Mouse (Mus musculus) neural tube, embryonic 12.5 days (tissue): ENCODE data around the gene Stpg3. TPM values are rescaled to one million over a fixed set of nuclear protein-coding genes. Genes with fewer than 3 reads are reported as not detected.

Source experiments
- ATAC-seq: fragments of 200-750 bp; cut with Nextera tagmentation; 2 replicates; pipeline ENCODE4 v1.8.0; 2017; ENCODE audit warnings: low read depth, mild to moderate bottlenecking, moderate TSS enrichment, moderate library complexity; ENCODE audit not compliant: low FRiP score
- H3K27ac ChIP-seq: fragments of 300-500 bp; sonication (generic); 2 replicates; pipeline ENCODE4 v1.5.1; 2016
- H3K27me3 ChIP-seq: fragments of 300-500 bp; sonication (generic); replicated peaks from 2 replicates; pipeline ENCODE4 v1.6.1; 2016; ENCODE audit warnings: mild to moderate bottlenecking
- H3K36me3 ChIP-seq: fragments of 300-500 bp; sonication (generic); 2 replicates; pipeline ENCODE4 v1.6.1; 2016; ENCODE audit warnings: mild to moderate bottlenecking
- H3K4me1 ChIP-seq: fragments of 300-500 bp; sonication (generic); 2 replicates; pipeline ENCODE4 v1.6.1; 2016
- H3K4me2 ChIP-seq: fragments of 300-500 bp; sonication (generic); replicated peaks from 2 replicates; pipeline ENCODE4 v1.6.1; 2016; ENCODE audit warnings: mild to moderate bottlenecking
- H3K4me3 ChIP-seq: fragments of 300-500 bp; sonication (generic); 2 replicates; pipeline ENCODE4 v1.5.1; 2016
- H3K9ac ChIP-seq: fragments of 300-500 bp; sonication (generic); 2 replicates; pipeline ENCODE4 v1.6.1; 2016; ENCODE audit warnings: mild to moderate bottlenecking
- H3K9me3 ChIP-seq: fragments of 300-500 bp; sonication (generic); 2 replicates; pipeline ENCODE4 v1.6.1; 2016; ENCODE audit warnings: mild to moderate bottlenecking
- WGBS: fragments of 180-500 bp; shearing (Covaris S2); methylation state at CpG from one replicate; pipeline ENCODE4 v1.1.7; 2016; 5-methylcytosine and 5-hydroxymethylcytosine counted together
- polyA plus RNA-seq: library from polyadenylated mRNA; unstranded; fragments of >200 nt; fragmentation: Nextera tagmentation; extraction: Ambion mirVana; gene quantifications from 2 replicates; pipeline ENCODE4 v1.2.1, GENCODE M21; 2016

Gene Stpg3
- polyA plus RNA-seq, 1 experiment from 2014 or later = not detected

DNA sequence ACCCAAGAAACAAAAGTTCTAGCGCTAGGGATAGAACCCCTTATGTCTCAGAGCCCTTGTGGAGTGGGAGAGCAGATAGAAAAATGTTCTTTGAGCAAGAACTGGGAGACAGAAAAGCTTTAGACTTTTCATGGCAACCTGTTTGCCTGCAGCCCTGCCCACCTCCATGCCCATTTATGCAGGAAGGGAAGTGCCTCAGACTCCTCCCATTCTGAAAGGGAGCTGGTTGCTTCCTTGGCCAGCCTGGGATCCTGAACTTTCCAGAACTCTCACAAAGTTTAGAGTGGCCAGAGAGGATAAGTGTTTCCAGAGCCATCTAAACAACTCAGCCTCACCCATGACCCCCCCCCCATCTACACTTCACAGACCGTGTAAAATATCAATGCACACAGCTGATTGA lies 17.2 kb downstream of the Stpg3 start:
- ATAC-seq = no peak
- no peak overlapping the region for H3K9ac ChIP-seq
- H3K36me3 ChIP-seq = peaks cover 44% of the 10 kb centered on the region
- H3K27ac ChIP-seq = no peak overlapping the region
- H3K27me3 ChIP-seq = peaks cover 32% of the 10 kb centered on the region
- no peaks in the 10 kb centered on the region for H3K9me3 ChIP-seq
- H3K4me3 ChIP-seq = no peak overlapping the region
- no peak overlapping the region for H3K4me2 ChIP-seq
- H3K4me1 ChIP-seq = peaks cover 3% of the 10 kb centered on the region; the same call in 1 of the 2 replicates
- whole genome bisulfite sequencing = 22% methylated on average over 2 of the region's 2 CpGs

DNA sequence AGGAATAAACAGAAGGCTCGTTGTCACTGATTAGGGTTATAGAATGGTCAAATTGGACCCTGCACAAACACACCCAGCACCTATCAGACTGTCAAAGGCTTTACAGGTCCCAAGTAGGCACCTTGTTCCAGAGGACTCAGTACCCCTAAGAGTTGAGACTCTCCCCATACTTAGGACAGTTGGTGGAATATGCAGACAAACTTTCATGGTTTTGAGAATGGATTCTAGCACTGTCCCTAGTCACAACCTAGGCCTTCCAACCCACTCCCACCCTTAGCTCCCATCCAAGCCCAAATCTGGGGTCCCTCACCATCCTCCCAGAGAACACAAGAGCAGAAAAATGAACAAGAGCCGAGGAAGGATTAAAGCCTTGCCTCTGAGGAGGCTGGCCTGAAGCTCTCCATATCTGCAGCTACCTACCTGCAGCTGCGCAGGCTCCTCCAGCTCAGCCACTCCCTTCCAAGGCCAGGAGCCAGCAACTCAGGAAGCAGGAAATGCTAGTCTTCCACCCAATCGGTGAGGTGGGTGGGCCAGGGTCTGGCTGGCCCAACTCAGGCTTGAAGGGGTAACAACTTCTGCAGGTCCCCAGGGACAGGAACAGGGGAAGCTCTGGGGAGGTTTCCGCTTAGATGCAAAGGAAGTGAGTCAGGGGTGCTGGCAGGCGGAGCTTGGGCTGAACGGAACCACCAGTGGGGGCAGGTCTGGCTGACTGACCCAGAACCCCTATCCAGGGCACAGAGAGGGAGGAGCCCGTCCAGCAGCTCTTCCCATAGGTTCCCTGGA lies 18.1 kb downstream of the Stpg3 start, which contains the start of gene Tor4a:
Gene Tor4a, minus strand, starts transcription at position 715 of the 783 bp plus-strand sequence.
- Histone ChIP-seq H3K4me3 (no peak within 1 kb of the TSS), H3K9me3 (no peaks in the 10 kb centered on the region)
- WGBS = 14% methylated on average over 8 of the region's 8 CpGs

DNA sequence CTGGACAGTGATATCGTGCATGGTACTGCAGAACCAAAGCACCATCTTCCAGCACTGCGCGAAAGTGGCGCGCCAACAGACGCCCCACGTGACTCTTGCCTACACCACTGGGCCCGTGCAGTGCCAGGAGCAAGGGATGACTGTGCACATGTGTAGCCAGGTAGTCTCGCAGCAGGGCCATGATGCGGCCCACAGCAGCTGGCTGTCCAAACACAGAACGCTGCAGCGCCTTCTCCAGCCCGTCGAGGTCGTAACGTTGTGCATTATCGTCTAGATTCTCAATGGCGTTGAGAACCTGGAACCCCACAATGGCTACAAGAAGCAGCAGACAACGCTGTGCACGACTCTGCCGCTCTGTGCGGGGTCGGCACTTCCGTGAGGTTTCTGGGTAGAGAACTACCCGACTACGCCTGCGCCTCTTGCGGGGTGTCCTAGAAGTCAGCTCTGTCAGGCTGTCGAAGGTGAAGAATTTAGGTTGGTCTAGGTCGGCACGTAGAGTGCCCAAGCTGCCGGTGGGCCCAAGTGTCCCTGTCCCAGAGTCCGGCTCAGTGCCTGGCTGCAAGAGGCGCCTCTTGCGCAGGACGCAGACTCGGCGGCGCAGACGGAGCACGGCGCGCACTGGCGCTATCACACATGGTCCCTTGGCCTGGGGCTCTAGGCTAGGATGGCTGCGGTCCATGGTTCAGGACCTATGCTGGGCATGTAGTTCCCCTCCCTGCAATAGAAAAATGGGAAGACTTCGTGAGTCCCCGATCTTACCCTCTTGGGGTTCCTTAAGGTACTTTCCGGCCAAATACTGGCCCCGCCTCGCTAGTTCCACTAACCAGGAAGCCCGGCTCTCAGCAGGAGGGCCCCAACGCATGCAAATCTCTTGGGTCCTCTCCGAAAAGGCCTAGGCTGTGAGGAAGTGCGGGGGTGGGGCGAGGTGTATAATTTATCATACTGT lies 19.0 kb downstream of the Stpg3 start:
- Histone ChIP-seq H3K36me3 (peaks cover 28% of the 10 kb centered on the region), H3K9ac (peak overlapping the region; percentile 21; the same call in 1 of the 2 replicates), H3K27me3 (peaks cover 32% of the 10 kb centered on the region), H3K4me3 (no peak overlapping the region), H3K27ac (no peak overlapping the region), H3K4me2 (peak overlapping the region; percentile 40), H3K9me3 (no peaks in the 10 kb centered on the region), H3K4me1 (peaks cover 3% of the 10 kb centered on the region; the same call in 1 of the 2 replicates)
- WGBS = 21% methylated on average over 55 of the region's 55 CpGs
- no peak for ATAC-seq

More for the DNA sequence above, 18.1 kb downstream of the Stpg3 start, which contains the start of gene Tor4a:
- Histone ChIP-seq H3K4me2 (peak within 1 kb of the TSS; percentile 40), H3K27ac (no peak within 1 kb of the TSS), H3K4me1 (peaks cover 3% of the 10 kb centered on the region; the same call in 1 of the 2 replicates), H3K27me3 (peaks cover 32% of the 10 kb centered on the region), H3K9ac (peak within 1 kb of the TSS; percentile 21; the same call in 1 of the 2 replicates), H3K36me3 (peaks cover 37% of the 10 kb centered on the region)
- ATAC-seq = no peak

DNA sequence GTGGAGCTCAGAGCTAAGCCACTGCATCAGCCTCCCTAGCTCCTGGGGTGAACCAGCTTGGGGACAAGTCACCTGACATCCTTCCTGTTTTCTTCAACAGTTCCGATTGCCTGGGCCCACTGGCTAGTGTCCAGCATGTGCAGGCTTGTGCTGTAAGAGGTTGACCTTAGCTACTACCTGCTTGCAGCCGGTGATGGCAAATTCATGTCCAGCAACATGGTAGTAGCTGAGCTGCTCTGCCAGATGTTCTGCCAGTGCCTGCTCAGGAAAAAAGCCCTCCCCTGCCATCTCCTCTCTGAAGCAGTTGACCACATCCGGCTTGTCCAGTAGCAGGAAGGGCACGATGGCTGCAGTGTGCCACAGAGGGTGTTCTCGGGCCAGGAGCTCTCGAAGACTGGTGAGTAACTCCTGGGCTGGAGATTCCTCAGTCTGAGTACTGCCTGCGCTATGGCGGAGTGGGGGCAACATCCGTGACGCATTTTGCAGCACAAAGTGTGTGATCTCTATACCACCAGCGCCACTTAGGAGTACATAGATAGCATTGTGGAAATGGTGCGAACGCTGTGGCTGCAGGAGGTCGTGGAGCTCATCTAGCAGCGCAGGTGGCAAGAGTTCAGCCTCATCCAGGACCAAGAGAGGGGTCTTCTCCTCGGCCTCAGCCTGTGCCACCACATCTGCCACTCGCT lies 19.8 kb downstream of the Stpg3 start:
- WGBS = 87% methylated on average over 17 of the region's 17 CpGs
- peaks cover 19% of the 10 kb centered on the region for H3K36me3 ChIP-seq
- peaks cover 32% of the 10 kb centered on the region for H3K27me3 ChIP-seq
- no peak overlapping the region for H3K4me3 ChIP-seq
- peak overlapping the region; percentile 40; the same call in 1 of the 2 replicates for H3K4me2 ChIP-seq
- H3K9me3 ChIP-seq = no peaks in the 10 kb centered on the region
- H3K27ac ChIP-seq = no peak overlapping the region
- no peak for ATAC-seq
- H3K9ac ChIP-seq = no peak overlapping the region
- H3K4me1 ChIP-seq = peaks cover 3% of the 10 kb centered on the region; the same call in 1 of the 2 replicates

DNA sequence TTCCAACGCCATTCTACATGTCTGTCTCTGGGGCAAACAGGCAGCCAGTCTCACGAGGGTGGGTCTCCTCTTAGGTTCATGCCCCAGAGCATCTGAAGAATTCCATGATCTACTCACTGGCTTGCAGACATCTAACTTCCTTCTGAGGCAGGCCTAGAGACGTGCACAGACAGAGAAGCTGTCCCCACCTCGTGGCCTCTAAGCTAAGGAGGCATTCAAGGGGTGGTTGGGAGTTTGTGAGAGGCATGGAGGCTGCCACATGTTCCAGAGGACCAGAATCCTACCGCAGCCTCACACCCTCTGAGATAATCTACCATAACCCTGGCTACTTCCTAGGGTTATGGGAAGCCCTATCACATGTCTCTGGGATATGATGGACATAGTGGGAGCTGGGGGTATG lies 20.4 kb downstream of the Stpg3 start:
- peaks cover 15% of the 10 kb centered on the region for H3K36me3 ChIP-seq
- no peak for ATAC-seq
- H3K9me3 ChIP-seq = no peaks in the 10 kb centered on the region
- WGBS = 85% methylated on average over 5 of the region's 5 CpGs
- no peak overlapping the region for H3K4me3 ChIP-seq
- no peak overlapping the region for H3K27ac ChIP-seq
- peaks cover 3% of the 10 kb centered on the region; the same call in 1 of the 2 replicates for H3K4me1 ChIP-seq
- H3K27me3 ChIP-seq = peaks cover 32% of the 10 kb centered on the region
- no peak overlapping the region for H3K4me2 ChIP-seq
- H3K9ac ChIP-seq = no peak overlapping the region

DNA sequence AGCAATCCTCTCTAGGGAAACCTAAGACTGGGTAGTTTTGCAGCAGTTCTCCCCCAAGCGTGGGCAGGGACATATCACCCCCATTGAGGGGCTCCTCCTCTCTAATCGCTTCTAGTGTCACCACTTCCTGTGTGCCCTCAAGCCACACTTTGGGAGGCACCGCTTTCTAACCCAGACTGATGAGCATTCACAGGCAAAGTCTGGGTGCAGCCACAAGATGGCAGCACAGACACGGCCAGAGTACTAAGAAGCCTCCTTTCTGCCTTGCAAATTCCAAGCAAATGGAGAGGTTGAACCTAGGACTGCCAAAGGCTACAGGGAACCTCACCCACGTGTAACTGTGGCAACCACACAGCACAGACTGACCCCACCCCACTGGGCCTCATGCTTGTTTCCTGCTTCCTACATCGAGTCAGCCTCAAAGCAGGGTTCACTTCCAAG lies 21.1 kb downstream of the Stpg3 start:
- Histone ChIP-seq H3K4me2 (peak overlapping the region; percentile 30; the same call in 1 of the 2 replicates), H3K4me3 (no peak overlapping the region), H3K9ac (no peak overlapping the region), H3K9me3 (no peaks in the 10 kb centered on the region), H3K27me3 (peaks cover 32% of the 10 kb centered on the region), H3K36me3 (peaks cover 9% of the 10 kb centered on the region), H3K4me1 (peaks cover 3% of the 10 kb centered on the region; the same call in 1 of the 2 replicates), H3K27ac (no peak overlapping the region)
- 2% methylated on average over 6 of the region's 6 CpGs for WGBS
- ATAC-seq = peak; percentile 79

DNA sequence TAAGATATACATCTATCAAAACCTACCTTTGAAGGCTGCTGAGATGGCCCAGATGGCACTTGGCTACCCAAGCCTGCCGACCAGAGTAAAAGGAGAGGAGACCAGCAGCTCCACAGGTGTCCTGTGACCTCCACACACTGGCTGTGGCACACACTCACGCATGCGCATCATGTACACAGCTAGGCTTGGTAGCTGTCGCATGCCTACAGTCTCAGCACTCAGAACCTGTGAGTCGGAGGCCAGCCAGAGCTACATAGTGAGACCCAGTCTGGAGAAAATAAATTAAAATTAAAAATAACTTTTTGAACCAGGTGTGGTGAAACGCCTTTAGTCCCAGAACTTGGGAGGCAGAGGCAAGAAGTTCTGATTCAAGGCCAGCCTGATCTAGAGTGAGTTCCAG lies 26.6 kb downstream of the Stpg3 start:
- Histone ChIP-seq H3K4me1 (peaks cover 31% of the 10 kb centered on the region), H3K36me3 (peaks cover 8% of the 10 kb centered on the region; the same call in 1 of the 2 replicates), H3K27me3 (no peaks in the 10 kb centered on the region), H3K27ac (no peak overlapping the region), H3K4me3 (no peak overlapping the region), H3K9ac (no peak overlapping the region), H3K4me2 (no peak overlapping the region), H3K9me3 (no peaks in the 10 kb centered on the region)
- 79% methylated on average over 6 of the region's 6 CpGs for WGBS
- ATAC-seq = no peak

DNA sequence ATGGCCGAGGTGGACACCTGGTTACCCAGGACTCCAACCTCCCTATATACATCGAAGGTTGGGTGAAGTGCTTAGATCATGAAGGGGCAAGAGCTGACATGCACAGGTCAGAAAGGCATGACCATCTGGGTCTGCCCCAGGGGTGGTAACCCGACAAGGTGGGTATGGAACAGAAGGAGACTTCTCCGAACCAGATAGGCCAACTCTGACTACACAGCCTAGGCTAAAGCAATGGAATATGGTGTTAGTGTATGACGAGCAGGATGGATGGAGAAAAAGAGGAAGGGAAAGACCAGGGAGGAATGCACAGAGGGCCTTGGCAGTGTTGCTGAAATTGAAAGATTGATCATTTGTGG lies 27.9 kb downstream of the Stpg3 start:
- Histone ChIP-seq H3K27ac (0 out of 2 replicates have a peak overlapping the region, but pooled peaks have one; percentile 96), H3K27me3 (no peaks in the 10 kb centered on the region), H3K4me2 (peak overlapping the region; percentile 77), H3K4me3 (peak overlapping the region; percentile 48), H3K4me1 (peaks cover 35% of the 10 kb centered on the region), H3K9ac (peak overlapping the region; percentile 70; the same call in 1 of the 2 replicates), H3K36me3 (peaks cover 8% of the 10 kb centered on the region; the same call in 1 of the 2 replicates), H3K9me3 (no peaks in the 10 kb centered on the region)
- 34% methylated on average over 5 of the region's 5 CpGs for WGBS
- no peak for ATAC-seq

DNA sequence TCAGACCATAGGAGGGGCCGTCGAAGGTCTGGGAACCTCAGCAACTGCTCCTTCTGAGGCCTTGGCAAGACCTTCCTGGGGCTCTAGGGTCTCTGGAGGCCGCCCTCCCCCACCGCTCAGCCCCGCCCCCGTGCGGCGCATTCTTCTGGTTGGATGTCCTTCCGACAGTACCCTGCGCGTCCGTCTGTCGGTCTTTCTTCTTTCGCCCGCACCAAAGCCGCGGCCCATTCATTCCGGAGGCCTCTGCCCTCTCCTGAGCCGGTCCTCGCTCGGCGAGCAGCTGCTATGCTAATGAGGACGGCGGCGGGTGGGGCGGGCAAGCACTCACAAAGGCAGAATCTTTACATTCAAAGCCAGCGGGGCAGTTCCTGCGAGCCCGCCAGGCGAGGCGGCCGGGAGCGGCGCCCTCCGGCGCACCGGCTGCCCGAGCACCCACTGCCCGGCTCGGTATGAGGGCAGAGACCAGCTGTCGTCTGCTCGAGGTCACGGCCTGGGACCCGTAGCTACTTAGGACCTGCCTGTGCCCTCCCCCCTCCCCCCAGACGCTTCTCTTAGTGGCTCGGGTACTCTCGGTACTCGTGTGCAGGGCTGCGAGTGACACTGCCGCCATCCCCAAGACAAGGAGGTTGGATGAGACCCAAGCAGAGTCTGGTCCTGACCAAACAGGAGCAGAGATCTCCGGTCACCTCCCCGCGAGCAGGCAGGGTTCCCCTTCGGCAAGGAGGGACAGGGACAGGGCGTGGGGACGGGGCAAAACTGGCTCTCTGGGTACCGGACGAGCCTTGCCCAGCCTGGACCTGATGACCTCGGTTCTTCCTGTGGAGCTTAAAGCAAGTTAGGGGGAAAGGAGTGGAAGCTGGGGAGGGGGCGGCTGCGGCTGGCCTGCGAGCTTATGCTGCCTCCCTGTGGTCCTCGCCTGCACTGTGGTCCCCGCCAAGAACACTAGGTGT lies 28.5 kb downstream of the Stpg3 start:
- Histone ChIP-seq H3K9me3 (no peaks in the 10 kb centered on the region), H3K4me2 (peak overlapping the region; percentile 77), H3K4me1 (peaks cover 38% of the 10 kb centered on the region), H3K4me3 (peak overlapping the region; percentile 48), H3K36me3 (peaks cover 8% of the 10 kb centered on the region; the same call in 1 of the 2 replicates), H3K27me3 (no peaks in the 10 kb centered on the region), H3K9ac (peak overlapping the region; percentile 70), H3K27ac (peak overlapping the region; percentile 96)
- WGBS = under 1% methylated on average over 64 of the region's 64 CpGs
- peak; percentile 82 for ATAC-seq

DNA sequence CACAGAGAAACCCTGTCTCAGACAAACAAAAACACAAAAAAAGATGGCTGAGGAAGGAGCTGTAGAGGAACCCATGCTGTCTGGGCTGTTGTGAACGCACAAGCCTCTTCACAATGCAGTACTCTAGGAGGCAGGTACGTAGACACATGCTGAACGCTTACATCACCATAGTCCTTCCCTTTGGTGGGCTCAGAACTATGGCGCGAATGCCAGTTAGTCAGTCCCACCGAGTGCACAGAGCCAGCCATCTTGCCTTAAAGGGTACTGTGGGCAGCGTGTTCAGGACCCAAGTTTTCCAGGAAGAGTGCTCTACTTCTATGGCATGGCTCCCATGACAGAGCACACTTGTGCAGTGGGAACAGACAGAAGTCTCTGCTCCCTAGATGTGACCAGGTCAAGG lies 29.9 kb downstream of the Stpg3 start:
- peaks cover 46% of the 10 kb centered on the region for H3K4me1 ChIP-seq
- H3K27ac ChIP-seq = peak overlapping the region; percentile 96; the same call in 1 of the 2 replicates

More for the DNA sequence above, 29.9 kb downstream of the Stpg3 start:
- H3K27me3 ChIP-seq = 0 out of 2 replicates have a peak, but pooled peaks cover 3% of the 10 kb centered on the region
- peaks cover 8% of the 10 kb centered on the region; the same call in 1 of the 2 replicates for H3K36me3 ChIP-seq
- H3K9ac ChIP-seq = no peak overlapping the region
- no peaks in the 10 kb centered on the region for H3K9me3 ChIP-seq
- H3K4me3 ChIP-seq = no peak overlapping the region; the same call in 1 of the 2 replicates
- ATAC-seq = no peak
- peak overlapping the region; percentile 77 for H3K4me2 ChIP-seq
- 90% methylated on average over 7 of the region's 7 CpGs for WGBS
